Mouse (Mus musculus): ENCODE measurements around the gene Slc41a2. TPM values are rescaled to one million over a fixed set of nuclear protein-coding genes. Genes with fewer than 3 reads are reported as not detected.
A peak's percentile ranks its signal among the peaks of the same experiment; 100 is the strongest.
"Not testable (repeated sequence)": the region's sequence is repeated elsewhere in the genome, so short reads cannot be mapped to it uniquely, and the experiment has no call there.

The Slc41a2 gene
- 0.19 TPM in 1 of 2 replicates, not detected in the other for total RNA-seq (2015; ENCODE audit: low replicate concordance)
- total RNA-seq (2017; ENCODE audit: low replicate concordance) = 1.2 TPM in 1 of 2 replicates, not detected in the other

GRCm38 (mm10) chr10:83337159-83337951 is at the start of gene Slc41a2:
Gene Slc41a2, minus strand, starts transcription at chr10:83337882.
- ATAC-seq (replicated peaks; ENCODE audit: low FRiP score, poor library complexity, severe bottlenecking) = no peak

DNA sequence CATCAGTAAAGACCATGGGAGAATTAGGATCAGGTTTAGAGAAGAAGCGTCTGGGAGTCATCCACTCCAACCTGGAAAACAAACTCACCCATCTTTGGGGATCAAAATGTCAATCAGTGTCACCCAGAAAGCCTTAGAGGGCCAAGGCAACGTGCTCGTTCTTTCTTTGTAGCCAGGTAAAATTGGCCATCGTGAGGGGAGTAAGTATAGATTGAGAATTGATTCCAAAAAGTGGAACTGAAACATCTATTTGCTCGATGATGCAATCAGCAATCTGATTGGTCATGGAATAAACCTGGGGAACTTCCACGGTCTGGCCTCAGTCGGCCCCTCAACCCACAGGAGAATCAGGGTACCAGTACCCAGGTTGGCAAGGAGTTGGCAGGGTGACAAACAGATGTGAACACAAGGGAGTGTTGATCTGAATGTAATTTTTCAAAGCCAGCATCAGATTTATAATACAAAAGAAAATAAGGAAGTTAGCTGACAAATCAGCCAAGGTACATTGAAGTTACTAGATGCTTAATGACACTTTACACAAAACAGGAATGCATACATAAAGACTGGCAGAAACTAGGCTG is 47.7 kb upstream of the Slc41a2 start:
- ATAC-seq (replicated peaks; ENCODE audit: low FRiP score, poor library complexity, severe bottlenecking) = no peak

DNA sequence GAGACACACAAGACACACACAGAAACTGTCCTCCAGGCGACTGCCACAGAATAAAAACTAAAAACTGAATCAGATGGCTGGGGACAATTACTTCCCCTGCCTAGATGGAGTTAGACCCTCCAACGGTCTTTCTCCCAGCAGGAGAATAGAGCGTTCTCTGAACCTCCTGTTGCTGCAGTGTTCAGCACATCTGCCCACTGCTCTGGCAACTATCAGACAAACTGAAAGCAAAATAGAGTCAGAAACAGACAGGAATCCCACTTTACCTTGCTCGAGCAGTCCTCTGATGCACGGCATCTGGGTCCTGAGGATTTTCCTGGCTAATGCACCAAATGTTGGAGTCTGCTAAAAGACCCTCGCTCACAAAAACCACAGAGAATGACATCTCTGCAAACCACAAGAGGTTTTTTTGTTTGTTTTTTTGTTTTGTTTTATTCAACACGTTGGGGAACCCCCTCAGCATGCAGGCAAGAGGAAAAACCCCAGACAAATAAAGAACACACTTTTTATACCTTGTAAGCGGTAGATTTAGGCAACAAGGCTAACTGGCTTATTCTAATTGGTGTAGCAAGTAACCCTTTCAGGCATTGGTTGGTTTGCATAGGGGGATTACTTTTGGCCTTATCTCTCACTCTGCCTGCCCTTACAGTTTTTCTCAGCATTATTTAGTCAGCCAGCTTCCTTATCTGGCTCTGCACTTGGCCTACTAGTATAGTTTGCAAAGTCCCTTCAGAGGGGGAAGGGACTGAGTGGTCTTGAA is 47.0 kb upstream of the Slc41a2 start:
- no peak for ATAC-seq (replicated peaks; ENCODE audit: low FRiP score, poor library complexity, severe bottlenecking)

DNA sequence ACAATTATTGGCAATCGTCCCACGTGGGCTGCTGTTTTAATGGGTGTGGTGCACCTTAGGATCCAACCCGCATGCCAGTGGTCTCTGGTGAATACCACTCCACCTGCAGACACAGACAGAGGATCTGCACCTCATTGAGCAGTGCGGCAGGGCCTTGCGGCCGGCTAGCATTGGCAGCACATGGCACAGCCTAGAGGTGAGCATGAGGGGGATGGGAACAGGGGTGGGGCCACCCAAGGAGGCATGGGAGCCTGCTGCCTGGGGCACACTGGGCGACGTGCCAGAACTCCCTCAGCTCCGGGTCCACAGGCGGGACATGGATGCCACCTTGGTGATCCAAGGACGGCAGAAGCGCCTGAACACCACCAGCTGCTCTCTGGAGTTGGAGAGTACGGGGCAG is 46.2 kb upstream of the Slc41a2 start:
- ATAC-seq (replicated peaks; ENCODE audit: low FRiP score, poor library complexity, severe bottlenecking) = 0 out of 2 replicates have a peak, but pooled peaks have one; percentile 46

GRCm38 (mm10) chr10:83382988-83383387 is 45.3 kb upstream of the Slc41a2 start:
- ATAC-seq (replicated peaks; ENCODE audit: low FRiP score, poor library complexity, severe bottlenecking) = no peak

DNA sequence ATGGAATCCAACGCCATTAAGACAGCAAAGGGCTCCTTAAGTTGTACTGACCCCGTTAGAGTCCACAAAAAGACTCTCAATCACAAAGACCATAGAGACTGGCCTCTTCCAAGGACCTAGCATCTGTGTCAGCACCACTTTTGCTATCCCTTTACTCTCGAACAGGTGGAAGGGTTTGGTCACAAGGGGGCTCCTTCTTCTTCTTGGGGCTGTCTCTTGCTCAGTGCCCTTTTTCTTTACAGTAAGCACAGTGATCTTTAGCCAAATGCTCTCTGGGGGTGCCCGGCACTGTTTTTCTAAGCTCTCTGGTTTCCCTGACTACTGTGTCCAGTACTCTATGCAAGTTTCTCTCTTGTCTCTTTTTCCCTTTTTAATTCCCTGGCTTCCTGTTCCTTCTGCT is 44.8 kb upstream of the Slc41a2 start:
- ATAC-seq (replicated peaks; ENCODE audit: low FRiP score, poor library complexity, severe bottlenecking) = no peak

DNA sequence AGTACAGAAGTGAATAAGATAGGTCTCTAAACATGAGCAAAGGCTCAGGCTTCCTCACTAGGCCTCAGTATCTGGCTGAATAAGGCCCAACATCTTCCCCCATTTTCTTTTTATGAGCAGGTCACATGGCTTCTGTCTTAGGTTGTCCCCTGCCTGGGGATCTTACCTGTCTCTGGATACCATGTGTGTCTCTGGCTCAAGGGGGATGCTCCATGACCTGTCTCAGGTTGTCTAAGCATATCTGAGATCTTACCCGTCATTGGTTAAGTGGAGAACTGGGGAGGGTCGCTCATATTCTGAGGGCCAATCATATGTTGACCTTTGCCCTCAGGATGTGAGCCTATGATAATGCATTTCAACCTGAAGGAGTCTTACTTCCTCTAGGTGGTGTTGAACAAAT is 42.8 kb upstream of the Slc41a2 start:
- ATAC-seq (replicated peaks; ENCODE audit: low FRiP score, poor library complexity, severe bottlenecking) = no peak

GRCm38 (mm10) chr10:83378083-83378833 is 40.6 kb upstream of the Slc41a2 start:
- ATAC-seq (replicated peaks; ENCODE audit: low FRiP score, poor library complexity, severe bottlenecking) = no peak

DNA sequence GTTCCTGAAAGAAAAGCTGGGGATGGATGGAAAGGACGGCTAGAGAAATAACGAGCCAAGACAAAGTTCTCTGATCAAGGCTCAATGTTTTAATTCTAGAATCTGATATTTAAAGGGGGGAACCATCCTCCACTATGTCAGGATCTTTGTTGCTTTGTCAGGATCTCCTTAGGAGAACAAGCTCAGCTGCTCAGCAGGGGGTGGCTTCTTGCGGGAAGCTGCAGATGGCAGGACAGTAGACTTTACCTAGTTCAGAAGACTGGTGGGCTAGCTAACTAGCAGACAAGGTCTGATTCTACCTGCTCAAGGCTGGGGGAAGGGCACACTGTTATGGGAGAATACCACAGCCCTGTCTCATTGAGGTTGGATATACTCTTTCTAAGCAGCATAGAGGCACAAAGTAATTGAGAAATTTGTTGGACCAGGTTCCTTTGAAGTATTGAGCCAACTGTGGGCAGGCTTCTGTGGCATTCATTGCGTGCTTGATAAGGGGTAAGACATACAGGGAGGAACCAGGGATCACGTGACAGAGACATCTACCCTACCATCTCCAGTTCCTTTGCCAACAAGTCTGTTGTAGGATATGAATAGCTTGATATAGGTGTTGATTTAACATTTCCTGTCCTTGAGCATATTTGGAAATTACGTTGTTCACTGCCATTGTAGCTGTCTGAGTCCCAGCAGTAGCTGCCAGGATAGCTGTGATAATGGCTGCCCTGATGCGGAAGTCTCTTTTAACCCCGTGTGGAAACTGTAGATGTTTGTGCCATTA is 39.4 kb upstream of the Slc41a2 start:
- ATAC-seq (replicated peaks; ENCODE audit: low FRiP score, poor library complexity, severe bottlenecking) = no peak

DNA sequence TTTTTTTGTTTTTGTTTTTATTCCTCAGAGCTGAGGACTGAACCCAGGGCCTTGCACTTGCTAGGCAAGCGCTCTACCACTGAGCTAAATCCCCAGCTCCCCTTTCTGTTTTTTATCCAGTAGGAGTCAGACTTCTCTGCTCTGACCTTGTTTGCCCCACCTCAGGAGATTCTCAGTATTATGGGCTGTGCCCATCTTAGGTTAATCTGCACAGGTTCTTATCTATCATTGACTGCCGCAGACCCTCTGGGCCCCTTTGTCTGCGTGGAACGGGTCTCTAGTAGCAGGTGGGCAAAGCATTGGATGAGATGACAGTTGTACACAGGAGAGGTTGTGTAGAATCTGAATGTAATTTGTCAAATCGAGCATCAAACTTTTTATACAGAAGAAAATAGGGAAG is 37.8 kb upstream of the Slc41a2 start:
- not testable (repeated sequence) for ATAC-seq (replicated peaks; ENCODE audit: low FRiP score, poor library complexity, severe bottlenecking)

GRCm38 (mm10) chr10:83374045-83374656 is 36.5 kb upstream of the Slc41a2 start:
- ATAC-seq (replicated peaks; ENCODE audit: low FRiP score, poor library complexity, severe bottlenecking) = no peak

- no peak for ATAC-seq (replicated peaks; ENCODE audit: low FRiP score, poor library complexity, severe bottlenecking)
These were observed 31.2 kb upstream of the Slc41a2 start for GRCm38 (mm10) chr10:83368918-83369317.

- no peak for ATAC-seq (replicated peaks; ENCODE audit: low FRiP score, poor library complexity, severe bottlenecking)
These were observed 25.8 kb upstream of the Slc41a2 start for GRCm38 (mm10) chr10:83363451-83363850.

DNA sequence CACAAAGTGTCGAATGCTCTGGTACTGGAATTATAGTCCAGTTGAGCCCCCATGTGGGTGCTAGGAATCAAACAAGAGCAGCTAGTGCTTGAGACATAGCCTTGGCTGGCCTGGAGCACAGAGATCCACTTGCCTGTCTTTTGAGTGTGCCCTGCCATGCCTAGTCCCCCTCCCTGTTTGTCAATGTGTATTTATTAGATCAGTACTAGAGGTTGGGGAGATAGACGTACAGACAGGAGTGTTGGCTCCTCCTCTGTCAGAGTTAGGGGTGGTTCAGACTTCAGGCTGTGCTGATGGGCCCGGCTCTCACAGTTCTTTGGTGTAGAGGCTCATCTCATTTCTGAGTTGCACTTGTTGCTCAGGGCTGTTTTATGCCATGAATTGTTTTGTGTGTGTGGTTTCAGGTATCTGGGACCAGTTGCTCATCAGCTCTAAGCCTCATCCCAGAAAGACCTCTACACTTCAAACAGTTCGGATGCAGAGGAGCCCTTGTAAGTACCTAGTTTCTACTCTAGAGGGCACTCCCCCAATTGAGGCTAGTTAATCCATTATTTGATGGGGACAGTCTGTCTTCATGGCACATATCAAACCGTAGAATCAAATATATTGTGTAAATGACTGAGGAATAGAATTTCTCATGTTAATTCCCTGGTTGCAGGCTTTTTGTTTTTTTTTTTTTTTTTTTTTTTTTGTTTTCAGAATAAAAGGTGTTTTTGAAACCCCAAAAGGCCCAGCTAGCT is 24.1 kb upstream of the Slc41a2 start:
- ATAC-seq (replicated peaks; ENCODE audit: low FRiP score, poor library complexity, severe bottlenecking) = 0 out of 2 replicates have a peak, but pooled peaks have one; percentile 45

DNA sequence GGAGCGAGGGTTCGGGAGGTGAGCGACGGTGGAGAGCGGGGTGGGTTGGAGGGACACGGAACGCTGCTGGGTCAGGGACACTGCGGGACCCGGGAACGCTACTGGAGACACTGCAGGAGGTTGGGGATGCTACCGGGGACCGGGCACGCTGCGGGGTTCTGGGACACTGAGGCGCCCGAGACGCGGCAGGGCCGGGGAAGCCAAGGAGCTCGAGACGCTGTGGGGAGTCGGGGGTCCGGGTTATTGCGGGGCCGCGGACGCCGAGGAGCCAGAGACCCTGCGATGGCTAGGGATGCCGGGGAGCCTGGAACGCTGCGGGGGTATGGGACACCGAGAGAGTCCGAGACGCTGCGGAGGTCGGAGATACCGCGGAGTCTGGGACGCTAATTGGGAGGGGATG is 22.7 kb upstream of the Slc41a2 start:
- ATAC-seq (replicated peaks; ENCODE audit: low FRiP score, poor library complexity, severe bottlenecking) = peak; percentile 66; the same call in 1 of the 2 replicates

GRCm38 (mm10) chr10:83359956-83360355 is 22.3 kb upstream of the Slc41a2 start, which contains the start of gene D10Wsu102e:
Gene D10Wsu102e, plus strand, starts transcription at chr10:83360221.
- peak; percentile 99 for ATAC-seq (replicated peaks; ENCODE audit: low FRiP score, poor library complexity, severe bottlenecking)

- ATAC-seq (replicated peaks; ENCODE audit: low FRiP score, poor library complexity, severe bottlenecking) = no peak
These were observed 21.8 kb upstream of the Slc41a2 start for GRCm38 (mm10) chr10:83359451-83359850.

- ATAC-seq (replicated peaks; ENCODE audit: low FRiP score, poor library complexity, severe bottlenecking) = no peak
These were observed 18.7 kb upstream of the Slc41a2 start for GRCm38 (mm10) chr10:83356416-83356815.
